Comparison of ENCODE assay signal across 12 mouse cellular contexts in genomic region chr5:111120705-111121420, GRCm38 (mm10).
DNase-seq lines count a peak whose midpoint lies in the region; ATAC-seq and TF ChIP-seq lines count a peak whose summit lies in the region.
"Had no signal": no experiment of that assay in that cellular context is flagged by ENCODE, and none has a peak within 500 bp of the region (broad histone marks: within the 10 kb centered on the region; RNA-seq: fewer than 3 reads in every experiment).

No protein-coding gene starts in this region.

- no peak for TF ChIP-seq CTCF in embryonic fibroblast, embryonic 13.5 days (IDR thresholded peaks at IDR 0.05; ENCODE audit: borderline replicate concordance, insufficient read depth, low read length)
- TF ChIP-seq CTCF in midbrain, postnatal 0 days (IDR thresholded peaks at IDR 0.05), result no peak

- intact Hi-C loops in heart, postnatal 14 days (cut with DNase I), result no loop called here

- 62% methylated on average over 10 of the region's 10 CpGs for WGBS in hindbrain, embryonic 10.5 days
- 54% methylated on average over 10 of the region's 10 CpGs for WGBS in hindbrain, embryonic 11.5 days
- WGBS in hindbrain, embryonic 14.5 days, result 21% methylated on average over 10 of the region's 10 CpGs
- 36% methylated on average over 10 of the region's 10 CpGs for WGBS in midbrain, postnatal 0 days

- H3K27ac ChIP-seq in hindbrain, embryonic 10.5 days, result 0 out of 2 replicates have a peak overlapping the region, but pooled peaks have one; percentile 0
- H3K27ac ChIP-seq in hindbrain, embryonic 11.5 days (ENCODE audit: low read depth, low read length), result no peak overlapping the region
- peak overlapping the region; percentile 23; the same call in 1 of the 2 replicates for H3K27ac ChIP-seq in embryonic fibroblast, embryonic 13.5 days (ENCODE audit: insufficient read depth, low read length)
- H3K27ac ChIP-seq in hindbrain, embryonic 14.5 days, result peak overlapping the region; percentile 71
- peak overlapping the region; percentile 8; the same call in 1 of the 2 replicates for H3K27ac ChIP-seq in midbrain, postnatal 0 days (ENCODE audit: low read depth, low read length)

- no peak for ATAC-seq in hindbrain, embryonic 11.5 days (ENCODE audit: low FRiP score)
- ATAC-seq in hindbrain, embryonic 14.5 days (ENCODE audit: low FRiP score), result 0 out of 2 replicates have a peak, but pooled peaks have one; percentile 21
- ATAC-seq in midbrain, postnatal 0 days (ENCODE audit: low FRiP score), result no peak
- ATAC-seq: lung, postnatal 0 days had no signal

- DNase-seq in hindbrain, embryonic 10.5 days (ENCODE audit: low spot score), result no peak
- no peak for DNase-seq in hindbrain, embryonic 11.5 days (ENCODE audit: low spot score)
- DNase-seq in hindbrain, embryonic 14.5 days (ENCODE audit: low spot score), result no peak
- DNase-seq in midbrain, postnatal 0 days (ENCODE audit: low spot score), result peak; percentile 57
- no peak for DNase-seq in layer of hippocampus, adult 9-10 months (ENCODE audit: low spot score)
- no peak for DNase-seq in heart, postnatal 14 days
- DNase-seq: heart, postnatal 4 days; kidney, postnatal 36 days; thymus, adult 18-20 months had no signal

- H3K27me3 ChIP-seq in hindbrain, embryonic 10.5 days (ENCODE audit: insufficient read depth, poor library complexity, severe bottlenecking), result no peaks in the 10 kb centered on the region; the same call in 1 of the 2 replicates
- H3K27me3 ChIP-seq in hindbrain, embryonic 11.5 days (ENCODE audit: control insufficient read depth, insufficient read depth, low read length), result no peaks in the 10 kb centered on the region
- H3K27me3 ChIP-seq in hindbrain, embryonic 14.5 days (ENCODE audit: control insufficient read depth, insufficient read depth, low read length), result no peaks in the 10 kb centered on the region
- H3K27me3 ChIP-seq in midbrain, postnatal 0 days (ENCODE audit: insufficient read depth, low read length), result no peaks in the 10 kb centered on the region

- peaks cover 39% of the 10 kb centered on the region for H3K4me1 ChIP-seq in hindbrain, embryonic 10.5 days (replicated peaks)
- H3K4me1 ChIP-seq in hindbrain, embryonic 11.5 days (replicated peaks; ENCODE audit: control insufficient read depth, insufficient read depth, low read length), result peaks cover 7% of the 10 kb centered on the region; the same call in 1 of the 2 replicates
- H3K4me1 ChIP-seq in embryonic fibroblast, embryonic 13.5 days (ENCODE audit: control insufficient read depth, insufficient read depth, low read length), result peaks cover 21% of the 10 kb centered on the region
- H3K4me1 ChIP-seq in hindbrain, embryonic 14.5 days (replicated peaks; ENCODE audit: control insufficient read depth, insufficient read depth, low read length), result peaks cover 41% of the 10 kb centered on the region
- H3K4me1 ChIP-seq in midbrain, postnatal 0 days (ENCODE audit: insufficient read depth, low read length), result peaks cover 21% of the 10 kb centered on the region; the same call in 1 of the 2 replicates

- TF ChIP-seq POLR2A in embryonic fibroblast, embryonic 13.5 days (IDR thresholded peaks at IDR 0.05; ENCODE audit: low read depth, low read length), result no peak

- no peak overlapping the region for H3K9ac ChIP-seq in hindbrain, embryonic 11.5 days (ENCODE audit: low read depth, low read length)
- H3K9ac ChIP-seq in hindbrain, embryonic 14.5 days, result no peak overlapping the region
- H3K9ac ChIP-seq in midbrain, postnatal 0 days (replicated peaks; ENCODE audit: low read length, poor library complexity, severe bottlenecking), result no peak overlapping the region

- no peaks in the 10 kb centered on the region for H3K36me3 ChIP-seq in hindbrain, embryonic 10.5 days
- no peaks in the 10 kb centered on the region for H3K36me3 ChIP-seq in hindbrain, embryonic 11.5 days (ENCODE audit: control insufficient read depth, insufficient read depth, low read length)
- H3K36me3 ChIP-seq in hindbrain, embryonic 14.5 days (replicated peaks; ENCODE audit: control insufficient read depth, insufficient read depth), result no peaks in the 10 kb centered on the region; the same call in 1 of the 2 replicates
- no peaks in the 10 kb centered on the region for H3K36me3 ChIP-seq in midbrain, postnatal 0 days (ENCODE audit: insufficient read depth, low read length)

- no peak overlapping the region for H3K4me3 ChIP-seq in hindbrain, embryonic 10.5 days
- H3K4me3 ChIP-seq in hindbrain, embryonic 11.5 days (ENCODE audit: low read depth, low read length), result no peak overlapping the region
- no peak overlapping the region for H3K4me3 ChIP-seq in embryonic fibroblast, embryonic 13.5 days (ENCODE audit: insufficient read depth, low read length)
- H3K4me3 ChIP-seq in hindbrain, embryonic 14.5 days (replicated peaks; ENCODE audit: low read length), result no peak overlapping the region
- H3K4me3 ChIP-seq in midbrain, postnatal 0 days (ENCODE audit: low read depth, low read length), result no peak overlapping the region
- H3K4me3 ChIP-seq: erythroblast, embryonic 14.5 days had no signal

- H3K9me3 ChIP-seq in hindbrain, embryonic 10.5 days, result no peaks in the 10 kb centered on the region
- H3K9me3 ChIP-seq in hindbrain, embryonic 11.5 days (ENCODE audit: control insufficient read depth, low read length), result no peaks in the 10 kb centered on the region
- H3K9me3 ChIP-seq in hindbrain, embryonic 14.5 days (ENCODE audit: control insufficient read depth, low read length), result no peaks in the 10 kb centered on the region
- no peaks in the 10 kb centered on the region for H3K9me3 ChIP-seq in midbrain, postnatal 0 days (ENCODE audit: low read length)

- H3K4me2 ChIP-seq in hindbrain, embryonic 11.5 days (replicated peaks; ENCODE audit: low read depth, low read length), result no peak overlapping the region
- H3K4me2 ChIP-seq in hindbrain, embryonic 14.5 days (replicated peaks), result no peak overlapping the region; the same call in 1 of the 2 replicates
- H3K4me2 ChIP-seq in midbrain, postnatal 0 days (ENCODE audit: low read depth, low read length, poor library complexity, severe bottlenecking), result no peak overlapping the region
